Mouse (Mus musculus) G1E (cell line): ENCODE data around the gene Nsrp1. TPM values are rescaled to one million over a fixed set of nuclear protein-coding genes. Genes with fewer than 3 reads are reported as not detected.
A peak's percentile ranks its signal among the peaks of the same experiment; 100 is the strongest.

Experiments
- ATAC-seq: 2 replicates; pipeline ENCODE4 v1.8.0; 2016; ENCODE audit warnings: mild to moderate bottlenecking; ENCODE audit not compliant: insufficient number of reproducible peaks, poor library complexity, low FRiP score, severe bottlenecking; ENCODE audit errors: extremely low read depth
- DNase-seq: peaks from one replicate; pipeline ENCODE4 v3.0.0; 2012; ENCODE audit warnings: low spot score
- H3K27me3 ChIP-seq: 2 replicates; pipeline ENCODE4 v1.6.1; 2012; ENCODE audit warnings: mild to moderate bottlenecking, low read length, inconsistent platforms; ENCODE audit not compliant: insufficient read depth
- H3K36me3 ChIP-seq: replicated peaks from 2 replicates; pipeline ENCODE3; 2012; ENCODE audit warnings: mild to moderate bottlenecking, inconsistent platforms
- H3K4me1 ChIP-seq: 2 replicates; pipeline ENCODE4 v1.6.1; 2012; ENCODE audit warnings: low read depth, low read length, inconsistent platforms, mixed read lengths; ENCODE audit not compliant: insufficient read depth
- H3K4me3 ChIP-seq: 2 replicates; pipeline ENCODE4 v1.5.1; 2012; ENCODE audit warnings: low read depth, mild to moderate bottlenecking, inconsistent platforms, low read length, moderate library complexity, mixed read lengths
- H3K9me3 ChIP-seq: replicated peaks from 2 replicates; pipeline ENCODE4 v1.6.1; 2012; ENCODE audit warnings: inconsistent platforms
- CTCF ChIP-seq: IDR thresholded peaks from 2 replicates; pipeline ENCODE4 v1.5.1; 2012; ENCODE audit warnings: low read depth, low read length, inconsistent platforms, mixed read lengths
- GATA1 ChIP-seq: IDR thresholded peaks from 2 replicates; pipeline ENCODE4 v1.6.1; 2012; ENCODE audit warnings: borderline replicate concordance, low read length, inconsistent platforms, mixed read lengths
- GATA2 ChIP-seq: IDR thresholded peaks from 2 replicates; pipeline ENCODE4 v1.6.1; 2012; ENCODE audit warnings: low read depth, low read length, inconsistent platforms, borderline replicate concordance
- POLR2AphosphoS5 ChIP-seq: IDR thresholded peaks from 2 replicates; pipeline ENCODE4 v1.6.1; 2012; ENCODE audit warnings: low read depth, low read length, inconsistent platforms; ENCODE audit not compliant: insufficient replicate concordance
- TAL1 ChIP-seq: conservative IDR thresholded peaks from 2 replicates; pipeline ENCODE4 v1.6.1; 2012; ENCODE audit warnings: low read depth, low read length, inconsistent platforms, mixed read lengths
- polyA plus RNA-seq: library from polyadenylated mRNA; stranded (reverse); fragments of >175 nt; gene quantifications from 2 replicates; pipeline ENCODE4 v1.2.3, GENCODE M21; 2012
- total RNA-seq, 2 experiments: library from RNA; stranded (forward) in 1 of 2; stranded (reverse) in 1 of 2; fragments of 200-1000 nt in 1 of 2; fragments of >200 nt in 1 of 2; fragmentation: Nextera tagmentation in 1 of 2; gene quantifications; 2 replicates each; pipeline ENCODE4 v1.2.3; 2014 to 2017

The Nsrp1 gene
- total and polyA plus RNA-seq, 3 experiments, result 5.4 to 77.7 (median 28.7) TPM

DNA sequence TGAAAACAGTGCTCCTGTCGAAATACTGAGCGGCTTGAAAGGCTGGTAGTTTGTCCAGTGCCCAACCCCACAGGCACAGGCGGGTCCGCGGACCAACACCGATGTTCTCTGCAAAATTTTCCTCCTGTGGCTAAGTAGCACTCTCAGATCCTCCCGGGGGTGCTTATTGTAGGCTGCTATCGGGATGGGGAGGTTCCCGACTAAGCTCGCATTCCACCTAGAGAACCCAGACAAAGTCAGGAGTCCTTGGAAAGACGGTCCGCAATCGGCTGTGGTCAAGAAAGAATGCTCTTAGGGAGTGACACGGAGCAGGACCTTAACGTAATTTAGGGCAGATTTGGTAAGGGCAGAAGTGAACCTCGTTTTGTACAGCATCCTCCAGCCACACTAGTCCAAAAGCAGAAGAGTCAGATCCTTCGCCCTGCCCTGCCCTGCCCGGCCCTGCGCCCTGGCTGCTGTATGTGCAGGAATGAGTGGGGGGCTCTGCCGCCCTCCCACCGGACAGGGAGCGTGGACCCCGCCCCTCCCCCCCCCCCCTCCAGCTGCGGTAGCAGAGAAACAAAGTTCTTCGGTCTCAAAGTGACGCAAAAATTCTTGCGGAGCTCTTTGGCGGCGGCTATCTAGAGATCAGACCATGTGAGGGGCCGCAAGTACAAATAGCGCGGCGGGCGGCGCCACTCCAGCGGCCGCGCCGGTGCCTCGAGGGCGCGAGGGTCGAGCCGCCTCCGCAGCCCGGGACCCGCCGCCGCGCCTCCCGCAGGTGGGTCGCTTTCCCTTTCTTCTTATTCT is 80.1 kb downstream of the Nsrp1 start, which contains the start of gene Slc6a4:
Slc6a4 (plus strand) TSS at position 688 of the 789 bp plus-strand sequence.
- H3K36me3 ChIP-seq, result no peaks in the 10 kb centered on the region
- no peak for ATAC-seq
- TF ChIP-seq TAL1 (no peak), POLR2AphosphoS5 (no peak), GATA1 (no peak), GATA2 (no peak), CTCF (no peak)
- no peak for DNase-seq
- H3K9me3 ChIP-seq, result no peaks in the 10 kb centered on the region
- H3K4me3 ChIP-seq, result peak within 1 kb of the TSS; percentile 58; the same call in 1 of the 2 replicates
- H3K27me3 ChIP-seq, result peaks cover 76% of the 10 kb centered on the region
- peaks cover 20% of the 10 kb centered on the region for H3K4me1 ChIP-seq

DNA sequence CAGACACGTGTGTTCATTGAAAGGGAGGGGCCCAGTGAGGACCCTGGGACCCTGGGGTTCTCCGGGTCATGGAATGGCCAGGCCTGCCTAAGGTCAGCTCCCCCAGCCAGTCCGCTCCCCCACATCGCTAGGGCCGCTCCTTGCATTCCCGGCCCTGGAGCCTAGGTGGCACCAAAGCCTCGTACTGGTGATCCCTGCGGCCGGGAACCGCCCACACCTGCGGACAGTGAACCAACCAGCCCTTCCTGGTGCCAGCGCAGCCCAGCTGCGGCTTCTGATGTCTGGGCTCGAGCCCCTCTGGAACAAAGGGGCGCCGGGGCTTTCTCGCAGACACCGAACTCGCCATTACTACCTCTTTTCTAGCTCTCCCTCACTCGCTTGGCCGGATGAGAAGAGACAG is 80.9 kb downstream of the Nsrp1 start:
- Histone ChIP-seq H3K4me3 (peak overlapping the region; percentile 58; the same call in 1 of the 2 replicates), H3K36me3 (no peaks in the 10 kb centered on the region), H3K4me1 (peaks cover 23% of the 10 kb centered on the region), H3K27me3 (peaks cover 72% of the 10 kb centered on the region), H3K9me3 (no peaks in the 10 kb centered on the region)
- TF ChIP-seq POLR2AphosphoS5 (no peak), CTCF (peak; percentile 55)
- DNase-seq, result peak; percentile 72
- ATAC-seq, result 0 out of 2 replicates have a peak, but pooled peaks have one; percentile 4

- DNase-seq (no peak), ATAC-seq (no peak)
- Histone ChIP-seq H3K4me3 (no peak overlapping the region), H3K27me3 (peaks cover 66% of the 10 kb centered on the region), H3K4me1 (peaks cover 23% of the 10 kb centered on the region), H3K36me3 (no peaks in the 10 kb centered on the region), H3K9me3 (no peaks in the 10 kb centered on the region)
- TF ChIP-seq TAL1 (no peak), GATA2 (no peak), GATA1 (no peak), CTCF (no peak), POLR2AphosphoS5 (no peak)
These were observed 82.1 kb downstream of the Nsrp1 start for GRCm38 (mm10) chr11:76995966-76996672.

Other genes starting within 250 kb of the Nsrp1 start
- gene Cpd, start 231.4 kb downstream of the Nsrp1 start, total RNA-seq (2014; fragmentation: Nextera tagmentation), result 421 and 456 TPM in 2 replicates
- gene Cpd, start 231.4 kb downstream of the Nsrp1 start, total RNA-seq (2017), result 152 and 167 TPM in 2 replicates
- 49.7 and 52.1 TPM in 2 replicates for gene Cpd, start 231.4 kb downstream of the Nsrp1 start, polyA plus RNA-seq
- gene Tmigd1, start 176.3 kb downstream of the Nsrp1 start, total RNA-seq (2014; fragmentation: Nextera tagmentation), result not detected in 2 replicates
- 0.38 TPM in 1 of 2 replicates, not detected in the other for gene Tmigd1, start 176.3 kb downstream of the Nsrp1 start, total RNA-seq (2017)
- gene Tmigd1, start 176.3 kb downstream of the Nsrp1 start, polyA plus RNA-seq, result not detected in 2 replicates
- gene Blmh, start 153.6 kb downstream of the Nsrp1 start, total RNA-seq (2014; fragmentation: Nextera tagmentation), result 150 and 173 TPM in 2 replicates
- gene Blmh, start 153.6 kb downstream of the Nsrp1 start, total RNA-seq (2017), result 304 and 320 TPM in 2 replicates
- 22.7 and 23.4 TPM in 2 replicates for gene Blmh, start 153.6 kb downstream of the Nsrp1 start, polyA plus RNA-seq
- gene Slc6a4, start 79.8 kb downstream of the Nsrp1 start, total RNA-seq (2014; fragmentation: Nextera tagmentation), result not detected in 2 replicates
- 0.12 and 0.27 TPM in 2 replicates for gene Slc6a4, start 79.8 kb downstream of the Nsrp1 start, total RNA-seq (2017)
- not detected in 2 replicates for gene Slc6a4, start 79.8 kb downstream of the Nsrp1 start, polyA plus RNA-seq
- 0.53 and 5.1 TPM in 2 replicates for gene Efcab5, start 110.5 kb upstream of the Nsrp1 start, total RNA-seq (2014; fragmentation: Nextera tagmentation)
- gene Efcab5, start 110.5 kb upstream of the Nsrp1 start, total RNA-seq (2017), result 0.66 and 0.87 TPM in 2 replicates
- 0.04 and 0.08 TPM in 2 replicates for gene Efcab5, start 110.5 kb upstream of the Nsrp1 start, polyA plus RNA-seq
- gene Ssh2, start 137.9 kb upstream of the Nsrp1 start, total RNA-seq (2014; fragmentation: Nextera tagmentation), result 33.9 and 34.6 TPM in 2 replicates
- 12.4 and 15.1 TPM in 2 replicates for gene Ssh2, start 137.9 kb upstream of the Nsrp1 start, total RNA-seq (2017)
- gene Ssh2, start 137.9 kb upstream of the Nsrp1 start, polyA plus RNA-seq, result 25.0 and 38.5 TPM in 2 replicates